Mouse (Mus musculus) lung, postnatal 0 days (tissue): Measurements from ENCODE around the gene Prorsd1.
"Not testable (repeated sequence)": the region's sequence is repeated elsewhere in the genome, so short reads cannot be mapped to it uniquely, and the experiment has no call there.

ENCODE experiments used
- CTCF ChIP-seq: IDR thresholded peaks from 2 replicates; pipeline ENCODE4 v1.5.1; 2016; ENCODE audit warnings: antibody characterized with exemption, mild to moderate bottlenecking
- EP300 ChIP-seq: IDR thresholded peaks from 2 replicates; pipeline ENCODE4 v1.6.1; 2016; ENCODE audit warnings: antibody characterized with exemption, mild to moderate bottlenecking, control low read depth

DNA sequence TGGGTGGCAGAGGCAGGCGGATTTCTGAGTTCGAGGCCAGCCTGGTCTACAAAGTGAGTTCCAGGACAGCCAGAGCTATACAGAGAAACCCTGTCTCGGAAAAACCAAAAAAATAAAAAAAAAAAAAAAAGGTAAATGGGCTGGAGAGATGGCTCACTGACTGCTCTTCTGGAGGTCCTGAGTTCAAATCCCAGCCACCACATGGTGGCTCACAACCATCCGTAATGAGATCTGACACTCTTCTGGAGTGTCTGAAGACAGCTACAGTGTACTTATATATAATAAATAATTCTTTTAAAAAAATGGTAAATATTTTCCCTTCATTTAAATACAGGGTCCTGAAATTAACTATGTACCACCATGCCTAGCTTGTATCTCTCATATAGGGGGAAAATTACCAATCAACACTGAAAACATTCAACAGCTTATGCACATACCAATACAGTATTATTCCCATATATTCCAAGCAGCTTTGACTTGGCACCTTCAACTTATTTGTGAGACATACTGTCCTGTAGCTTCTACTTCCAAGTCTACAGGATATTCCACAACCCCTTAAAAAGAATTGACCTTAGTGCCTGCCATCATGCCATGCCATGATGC is 30.4 kb upstream of the Prorsd1 start:
- TF ChIP-seq CTCF, EP300: not testable (repeated sequence)
